Mouse (Mus musculus) adrenal gland, postnatal 14 days (tissue): ENCODE data around the gene Prkce. TPM values are rescaled to one million over a fixed set of nuclear protein-coding genes. Genes with fewer than 3 reads are reported as not detected.
A peak's percentile ranks its signal among the peaks of the same experiment; 100 is the strongest.

ENCODE experiments used
- DNase-seq: peaks from one replicate; pipeline ENCODE4 v3.0.0; 2021; ENCODE audit warnings: mixed read lengths
- long read RNA-seq, 2 experiments: library from polyadenylated mRNA; stranded (forward); transcript quantifications; one replicate each; pipeline ENCODE4 v2.0.0; 2021
- total RNA-seq: library from RNA; stranded (reverse); gene quantifications from 2 replicates; pipeline ENCODE4 v1.2.3, GENCODE M21; 2021

The Prkce gene
- total RNA-seq = 26.0 and 26.1 TPM in 2 replicates
- long read RNA-seq, experiment 1, full-length matches to known transcripts = 2 of 5 reads
- long read RNA-seq, experiment 1, partial matches to known transcripts = 2 of 5 reads
- long read RNA-seq, experiment 1, other reads (novel, unspliced or antisense) = 1 of 5 reads
- long read RNA-seq, experiment 2, full-length matches to known transcripts = 2 of 8 reads
- long read RNA-seq, experiment 2, partial matches to known transcripts = 3 of 8 reads
- long read RNA-seq, experiment 2, other reads (novel, unspliced or antisense) = 3 of 8 reads

GRCm38 (mm10) chr17:86167320-86168230, at the start of gene Prkce:
Gene Prkce, plus strand, starts transcription at chr17:86167785.
- peak; percentile 91 for DNase-seq

GRCm38 (mm10) chr17:86123146-86123545, 44.4 kb upstream of the Prkce start:
- DNase-seq = no peak

- peak; percentile 4 for DNase-seq
These were observed 41.7 kb upstream of the Prkce start for GRCm38 (mm10) chr17:86125908-86126307.

- no peak for DNase-seq
These were observed 39.4 kb upstream of the Prkce start for GRCm38 (mm10) chr17:86128198-86128597.

- DNase-seq = no peak
These were observed 35.1 kb upstream of the Prkce start for GRCm38 (mm10) chr17:86132534-86132933.

- peak; percentile 49 for DNase-seq
These were observed 33.1 kb upstream of the Prkce start for GRCm38 (mm10) chr17:86134461-86134860.

GRCm38 (mm10) chr17:86135835-86136234, 31.8 kb upstream of the Prkce start:
- peak; percentile 28 for DNase-seq

- DNase-seq = peak; percentile 44
These were observed 23.0 kb upstream of the Prkce start for GRCm38 (mm10) chr17:86144537-86145078.

- peak; percentile 95 for DNase-seq
These were observed 22.3 kb upstream of the Prkce start, which contains the start of gene Srbd1 for GRCm38 (mm10) chr17:86145079-86145951. Gene Srbd1, minus strand, starts transcription at chr17:86145175.

- DNase-seq = no peak
These were observed 17.9 kb upstream of the Prkce start for GRCm38 (mm10) chr17:86149726-86150125.

GRCm38 (mm10) chr17:86150867-86151348, 16.7 kb upstream of the Prkce start:
- DNase-seq = peak; percentile 76

- peak; percentile 24 for DNase-seq
These were observed 10.6 kb upstream of the Prkce start for GRCm38 (mm10) chr17:86156999-86157398.

GRCm38 (mm10) chr17:86162672-86163071, 4.9 kb upstream of the Prkce start:
- DNase-seq = no peak

- no peak for DNase-seq
These were observed 3.2 kb upstream of the Prkce start for GRCm38 (mm10) chr17:86164416-86164815.

GRCm38 (mm10) chr17:86166051-86166566, 1.5 kb upstream of the Prkce start:
- no peak for DNase-seq

- DNase-seq = peak; percentile 93
These were observed 842 bp upstream of the Prkce start for GRCm38 (mm10) chr17:86166567-86167319.

- DNase-seq = peak; percentile 51
These were observed 821 bp downstream of the Prkce start for GRCm38 (mm10) chr17:86168231-86168981.

GRCm38 (mm10) chr17:86169092-86169491, 1.5 kb downstream of the Prkce start:
- no peak for DNase-seq

GRCm38 (mm10) chr17:86170164-86170958, 2.8 kb downstream of the Prkce start:
- peak; percentile 46 for DNase-seq
